Mouse (Mus musculus): ENCODE measurements around the gene Smtn.

GRCm38 (mm10) chr11:3515637-3516036 lies 24.8 kb downstream of the Smtn start:
- TF ChIP-seq CTCF (IDR thresholded peaks at IDR 0.05; ENCODE audit: low read depth, low read length) = no peak
- TF ChIP-seq POLR2A (IDR thresholded peaks at IDR 0.05; ENCODE audit: insufficient read depth, low read length) = no peak
- no peak for TF ChIP-seq EP300 (IDR thresholded peaks at IDR 0.05; ENCODE audit: insufficient read depth, low read depth, low read length)

Measured in ES-Bruce4 (cell line).